Mouse (Mus musculus) lung, postnatal 0 days (tissue): Measurements from ENCODE around the gene Kansl1.

ENCODE experiments used
- CTCF ChIP-seq: IDR thresholded peaks from 2 replicates; pipeline ENCODE4 v1.5.1; 2016; ENCODE audit warnings: antibody characterized with exemption, mild to moderate bottlenecking
- EP300 ChIP-seq: IDR thresholded peaks from 2 replicates; pipeline ENCODE4 v1.6.1; 2016; ENCODE audit warnings: antibody characterized with exemption, mild to moderate bottlenecking, control low read depth

- TF ChIP-seq CTCF (no peak), EP300 (no peak)
These were observed 106.0 kb downstream of the Kansl1 start for GRCm38 (mm10) chr11:104362704-104363103.
